Mouse (Mus musculus) embryo, embryonic 9.5 days (tissue): ENCODE measurements around the gene Naa11.

Experiments used
- DNase-seq: peaks from one replicate; pipeline ENCODE4 v3.0.0-alpha.2; 2017; ENCODE audit errors: extremely low spot score

Naa11 gene

GRCm38 (mm10) chr5:97345129-97345528, 47.0 kb downstream of the Naa11 start:
- no peak for DNase-seq

GRCm38 (mm10) chr5:97344144-97344543, 48.0 kb downstream of the Naa11 start:
- DNase-seq: no peak

GRCm38 (mm10) chr5:97334794-97335193, 57.4 kb downstream of the Naa11 start:
- DNase-seq: peak; percentile 13
